Mouse (Mus musculus): ENCODE measurements around the gene Gbp9.

The Gbp9 gene

DNA sequence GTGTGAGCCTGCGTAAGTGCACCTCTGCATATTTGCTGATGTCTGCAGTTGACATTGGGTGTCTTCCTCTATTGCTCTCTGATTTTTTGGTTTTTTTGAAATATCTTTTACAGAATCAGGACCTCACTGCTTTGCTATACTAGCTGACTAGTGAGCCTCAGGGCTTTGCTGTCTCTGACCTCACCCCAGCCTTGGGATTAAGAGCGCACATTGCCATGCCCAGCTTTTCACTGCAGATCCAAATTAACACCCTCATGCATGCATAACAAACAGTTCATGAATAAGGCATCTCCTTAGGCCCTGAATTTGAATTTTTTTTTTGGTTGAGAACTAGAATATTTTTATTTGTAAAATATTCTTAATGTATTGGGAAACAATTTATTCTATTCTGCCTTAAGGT, 84.1 kb downstream of the Gbp9 start:
- no peak for DNase-seq

DNA sequence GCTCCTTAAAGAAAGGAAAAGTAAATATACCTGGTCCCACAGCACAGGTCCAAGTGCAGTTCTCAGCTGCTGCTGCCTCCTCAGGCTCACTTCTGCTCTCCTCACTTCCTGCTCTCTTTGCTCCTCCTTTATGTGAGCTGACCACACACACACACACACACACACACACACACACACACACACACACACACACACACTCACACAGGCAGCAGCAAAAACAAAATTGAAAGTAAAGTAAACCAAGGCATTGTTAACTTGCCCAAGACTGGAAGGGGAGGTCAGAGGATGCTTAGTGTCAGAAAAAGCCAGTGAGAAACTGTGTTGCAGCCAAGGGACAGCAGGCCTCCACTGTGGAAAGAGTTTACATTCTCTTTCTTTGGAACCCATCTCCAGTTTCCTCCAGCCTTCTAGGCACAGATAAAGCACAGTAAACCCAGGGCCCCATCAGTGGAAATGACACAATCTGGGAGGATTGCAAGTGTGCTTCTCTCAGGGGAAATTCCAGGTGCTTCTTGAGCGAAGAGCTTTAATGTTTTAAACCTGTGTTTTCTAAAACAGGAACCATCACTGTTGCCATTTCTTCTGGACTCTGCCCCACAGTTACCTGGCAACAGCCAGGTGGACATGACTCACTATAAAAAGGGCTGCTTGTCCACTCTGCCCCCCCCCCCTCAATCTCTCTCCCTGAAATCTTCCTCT, 85.7 kb downstream of the Gbp9 start:
- peak; percentile 41 to 42 for DNase-seq

DNA sequence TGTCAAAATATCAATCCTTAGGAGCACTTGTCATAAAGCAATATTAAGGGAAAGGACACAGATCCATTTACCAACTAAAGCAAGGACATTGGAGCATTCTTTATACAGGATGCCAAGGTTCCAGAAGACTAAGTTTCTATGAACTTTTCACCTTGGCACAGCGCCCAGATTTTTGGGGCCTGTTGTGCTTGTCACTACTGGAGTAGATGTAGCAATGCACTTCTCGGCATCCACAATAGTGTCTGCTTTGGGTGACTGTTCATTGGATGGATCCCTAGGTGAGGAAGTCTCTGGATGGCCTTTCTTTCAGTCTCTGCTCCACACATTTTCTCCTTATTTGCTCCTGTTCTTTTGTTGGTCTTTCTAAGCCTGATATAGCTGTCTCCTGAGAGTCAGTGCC, 107.0 kb downstream of the Gbp9 start:
- DNase-seq = no peak
